Mouse (Mus musculus) liver, embryonic 14.5 days (tissue): ENCODE measurements around the gene Tnik.

ENCODE experiments used
- CTCF ChIP-seq: IDR thresholded peaks from 2 replicates; pipeline ENCODE4 v1.5.1; 2016; ENCODE audit warnings: antibody characterized with exemption, low read depth, control low read depth
- EP300 ChIP-seq: IDR thresholded peaks from 2 replicates; pipeline ENCODE4 v1.6.1; 2016; ENCODE audit warnings: antibody characterized with exemption, low read depth

DNA sequence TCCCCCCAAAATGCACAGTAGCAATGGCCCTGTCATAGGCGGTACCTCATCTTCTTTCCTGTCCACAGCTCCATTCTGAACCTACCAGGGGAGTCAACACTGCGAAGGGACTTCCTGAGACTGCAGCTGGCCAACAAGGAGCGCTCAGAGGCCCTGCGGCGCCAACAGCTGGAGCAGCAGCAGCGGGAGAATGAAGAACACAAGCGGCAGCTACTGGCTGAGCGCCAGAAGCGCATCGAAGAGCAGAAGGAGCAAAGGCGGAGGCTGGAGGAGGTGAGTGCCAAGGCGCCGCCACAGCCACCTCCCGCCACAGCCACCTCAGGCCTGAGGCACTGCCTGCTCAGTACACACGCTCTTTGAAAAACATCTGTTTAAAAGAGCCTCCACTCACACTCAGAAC is 314.3 kb downstream of the Tnik start:
- TF ChIP-seq CTCF (no peak), EP300 (no peak)
